Mouse (Mus musculus) MEL (cell line): ENCODE data around the gene Abhd17a. TPM values are rescaled to one million over a fixed set of nuclear protein-coding genes. Genes with fewer than 3 reads are reported as not detected.

Source experiments
- DNase-seq: peaks from one replicate; pipeline ENCODE4 v3.0.0; 2011; ENCODE audit warnings: low read depth, low spot score
- H3K27ac ChIP-seq: 2 replicates; pipeline ENCODE4 v1.5.1; 2012; ENCODE audit warnings: low read depth, mild to moderate bottlenecking, control low read depth, low read length, moderate library complexity; ENCODE audit not compliant: control insufficient read depth
- H3K27me3 ChIP-seq, 2 experiments: fragments of 150-350 bp in 1 of 2; sonication (generic) in 1 of 2; 2 replicates each; pipeline ENCODE4 v1.6.1; 2012; ENCODE audit warnings: low read length in 2 of 2, mild to moderate bottlenecking in 2 of 2, improper control_type of control experiment in 1 of 2, moderate library complexity in 1 of 2; ENCODE audit not compliant: insufficient read depth in 2 of 2, control insufficient read depth in 1 of 2
- H3K36me3 ChIP-seq, 2 experiments: 2 replicates each; pipeline ENCODE4 v1.6.1; 2012 to 2014; ENCODE audit warnings: low read length in 2 of 2, improper control_type of control experiment in 1 of 2, inconsistent platforms in 1 of 2, mild to moderate bottlenecking in 1 of 2; ENCODE audit not compliant: insufficient read depth in 2 of 2, control insufficient read depth in 1 of 2
- H3K4me1 ChIP-seq, 2 experiments: fragments of 150-350 bp in 1 of 2; sonication (generic) in 1 of 2; 2 replicates each; pipeline ENCODE4 v1.6.1; 2012; ENCODE audit warnings: low read length in 2 of 2, improper control_type of control experiment in 1 of 2, mild to moderate bottlenecking in 1 of 2; ENCODE audit not compliant: insufficient read depth in 2 of 2, control insufficient read depth in 1 of 2
- H3K4me3 ChIP-seq, 2 experiments: fragments of 150-350 bp in 1 of 2; sonication (generic) in 1 of 2; 2 replicates each; pipeline ENCODE4 v1.5.1; 2012; ENCODE audit warnings: low read depth in 2 of 2, low read length in 2 of 2, mild to moderate bottlenecking in 2 of 2, moderate library complexity in 2 of 2, control low read depth in 1 of 2, improper control_type of control experiment in 1 of 2; ENCODE audit not compliant: control insufficient read depth in 1 of 2, insufficient read depth in 1 of 2
- H3K79me2 ChIP-seq: 2 replicates; pipeline ENCODE4 v1.6.1; 2012; ENCODE audit warnings: mild to moderate bottlenecking, low read length, moderate library complexity; ENCODE audit not compliant: control insufficient read depth, poor library complexity, insufficient read depth
- H3K9ac ChIP-seq: 2 replicates; pipeline ENCODE4 v1.6.1; 2012; ENCODE audit warnings: low read depth, mild to moderate bottlenecking, control low read depth, low read length, moderate library complexity; ENCODE audit not compliant: control insufficient read depth, poor library complexity, severe bottlenecking
- H3K9me3 ChIP-seq: fragments of 150-350 bp; sonication (generic); replicated peaks from 2 replicates; pipeline ENCODE4 v1.6.1; 2012; ENCODE audit warnings: mild to moderate bottlenecking, low read length, improper control_type of control experiment, moderate library complexity; ENCODE audit not compliant: insufficient read depth
- BHLHE40 ChIP-seq: IDR thresholded peaks from 2 replicates; pipeline ENCODE4 v1.6.1; 2012; ENCODE audit warnings: low read depth, mild to moderate bottlenecking, inconsistent platforms, low read length, improper control_type of control experiment, borderline replicate concordance
- CTCF ChIP-seq, 3 experiments: IDR thresholded peaks in 2 of 3; conservative IDR thresholded peaks in 1 of 3; 2 replicates each; pipeline ENCODE4 v1.5.1; 2011 to 2012; ENCODE audit warnings: low read length in 3 of 3, low read depth in 2 of 3, mild to moderate bottlenecking in 2 of 3, improper control_type of control experiment in 1 of 3, inconsistent platforms in 1 of 3, mixed read lengths in 1 of 3, moderate library complexity in 1 of 3; ENCODE audit not compliant: control insufficient read depth in 1 of 3, insufficient read depth in 1 of 3, poor library complexity in 1 of 3, severe bottlenecking in 1 of 3
- E2F4 ChIP-seq: IDR thresholded peaks from 2 replicates; pipeline ENCODE4 v1.6.1; 2011; ENCODE audit warnings: low read depth, low read length, improper control_type of control experiment, borderline replicate concordance
- EP300 ChIP-seq, 2 experiments: IDR thresholded peaks; 2 replicates each; pipeline ENCODE4 v1.6.1; 2011; ENCODE audit warnings: improper control_type of control experiment in 2 of 2, low read length in 2 of 2, low read depth in 1 of 2, mild to moderate bottlenecking in 1 of 2
- ETS1 ChIP-seq: IDR thresholded peaks from 2 replicates; pipeline ENCODE4 v1.6.1; 2012; ENCODE audit warnings: low read depth, mild to moderate bottlenecking, inconsistent platforms, low read length, improper control_type of control experiment, moderate library complexity
- MYC ChIP-seq: IDR thresholded peaks from 2 replicates; pipeline ENCODE4 v1.6.1; 2011; ENCODE audit warnings: low read depth, mild to moderate bottlenecking, low read length, improper control_type of control experiment, moderate library complexity
- NELFE ChIP-seq: IDR thresholded peaks from 2 replicates; pipeline ENCODE4 v1.6.1; 2011; ENCODE audit warnings: low read depth, low read length, improper control_type of control experiment
- POLR2A ChIP-seq, 2 experiments: IDR thresholded peaks; 2 replicates each; pipeline ENCODE4 v1.6.1; 2011 to 2012; ENCODE audit warnings: low read length in 2 of 2, mild to moderate bottlenecking in 2 of 2, control low read depth in 1 of 2, improper control_type of control experiment in 1 of 2, low read depth in 1 of 2, moderate library complexity in 1 of 2; ENCODE audit not compliant: control insufficient read depth in 1 of 2, insufficient read depth in 1 of 2, poor library complexity in 1 of 2
- POLR2AphosphoS5 ChIP-seq: IDR thresholded peaks from 2 replicates; pipeline ENCODE4 v1.6.1; 2012; ENCODE audit warnings: low read depth, borderline replicate concordance, mild to moderate bottlenecking, inconsistent platforms, low read length, moderate library complexity, mixed read lengths
- SIN3A ChIP-seq: IDR thresholded peaks from 2 replicates; pipeline ENCODE4 v1.6.1; 2012; ENCODE audit warnings: low read length, improper control_type of control experiment, inconsistent platforms
- TAL1 ChIP-seq: IDR thresholded peaks from 2 replicates; pipeline ENCODE4 v1.6.1; 2012; ENCODE audit warnings: mild to moderate bottlenecking, inconsistent platforms, low read length, moderate library complexity, mixed read lengths
- TBP ChIP-seq: IDR thresholded peaks from 2 replicates; pipeline ENCODE4 v1.8.0; 2011; ENCODE audit warnings: low read depth, low read length, improper control_type of control experiment
- UBTF ChIP-seq: IDR thresholded peaks from 2 replicates; pipeline ENCODE4 v1.6.1; 2012; ENCODE audit warnings: low read depth, mild to moderate bottlenecking, inconsistent platforms, low read length, improper control_type of control experiment, moderate library complexity, borderline replicate concordance; ENCODE audit not compliant: insufficient read depth
- USF2 ChIP-seq, 2 experiments: IDR thresholded peaks; 2 replicates each; pipeline ENCODE4 v1.6.1; 2011 to 2012; ENCODE audit warnings: improper control_type of control experiment in 2 of 2, low read length in 2 of 2, borderline replicate concordance in 1 of 2, inconsistent platforms in 1 of 2, low read depth in 1 of 2, mild to moderate bottlenecking in 1 of 2; ENCODE audit not compliant: insufficient read depth in 1 of 2
- ZKSCAN1 ChIP-seq: IDR thresholded peaks from 2 replicates; pipeline ENCODE4 v1.6.1; 2012; ENCODE audit warnings: low read depth, mild to moderate bottlenecking, inconsistent platforms, low read length, improper control_type of control experiment, moderate library complexity
- ZMIZ1 ChIP-seq: IDR thresholded peaks from 2 replicates; pipeline ENCODE4 v1.6.1; 2012; ENCODE audit warnings: low read depth, mild to moderate bottlenecking, inconsistent platforms, low read length, improper control_type of control experiment, moderate library complexity
- polyA plus RNA-seq, 2 experiments: library from polyadenylated mRNA; stranded (reverse) in 1 of 2; unstranded in 1 of 2; fragments of >175 nt in 1 of 2; fragments of >200 nt in 1 of 2; gene quantifications; 2 replicates each; pipeline versions ENCODE4 v1.2.1 to v1.2.4; 2012; ENCODE audit warnings: low replicate concordance in 2 of 2, low read depth in 1 of 2; ENCODE audit not compliant: insufficient read length in 2 of 2, insufficient read depth in 1 of 2, missing spikeins in 1 of 2
- total RNA-seq: library from RNA; depleted of rRNA; stranded (reverse); fragments of 300-350 nt; gene quantifications from 2 replicates; pipeline ENCODE4 v1.2.3, GENCODE M21; 2012; rRNA removed

The Abhd17a gene
- total and polyA plus RNA-seq, 3 experiments = 96.2 to 136 (median 98.5) TPM

- H3K4me3 ChIP-seq = peak overlapping the region; percentile 2 to 28; a peak in 2 of 4 replicates
- 0 out of 2 replicates have a peak, but pooled peaks have one; percentile 18 for TF ChIP-seq ETS1
- TF ChIP-seq ZMIZ1 = peak; percentile 59
- TF ChIP-seq POLR2AphosphoS5 = no peak
- no peak for TF ChIP-seq TAL1
- no peak for TF ChIP-seq UBTF
- TF ChIP-seq ZKSCAN1 = no peak
- no peak for TF ChIP-seq BHLHE40
- 0 out of 4 replicates have a peak, but pooled peaks of 1 of the 2 experiments have one; percentile 28 for TF ChIP-seq EP300 (IDR thresholded peaks at IDR 0.05; ENCODE audit: low read depth in 1 of 2, low read length in 2 of 2)
- no peak for TF ChIP-seq CTCF (IDR thresholded peaks at IDR 0.05 in 2 of 3, conservative IDR thresholded peaks at IDR 0.05 in 1 of 3; ENCODE audit: control insufficient read depth in 1 of 3, insufficient read depth in 1 of 3, low read depth in 2 of 3, low read length in 3 of 3, poor library complexity in 1 of 3, severe bottlenecking in 1 of 3)
- TF ChIP-seq TBP = peak; percentile 44; the same call in 1 of the 2 replicates
- peak; percentile 44; the same call in 1 of the 2 replicates for TF ChIP-seq SIN3A
- no peak for TF ChIP-seq USF2 (IDR thresholded peaks at IDR 0.05; ENCODE audit: borderline replicate concordance in 1 of 2, insufficient read depth in 1 of 2, low read depth in 1 of 2, low read length in 2 of 2)
- TF ChIP-seq POLR2A (IDR thresholded peaks at IDR 0.05; ENCODE audit: control insufficient read depth in 1 of 2, insufficient read depth in 1 of 2, low read depth in 1 of 2, low read length in 2 of 2, poor library complexity in 1 of 2) = peak in 1 of 2 experiments; percentile 70; a peak in 2 of 4 replicates
- TF ChIP-seq MYC = no peak
- no peak for TF ChIP-seq E2F4
- TF ChIP-seq NELFE = peak; percentile 59
- TF ChIP-seq, all 39 proteins: peak for 7
- Histone ChIP-seq H3K4me1 (peaks cover 10 to 33% of the 10 kb centered on the region in 2 experiments; a peak in 3 of 4 replicates), H3K9me3 (no peaks in the 10 kb centered on the region), H3K36me3 (peaks cover 0 to 12% of the 10 kb centered on the region in 2 experiments; a peak in 2 of 4 replicates), H3K27ac (no peak overlapping the region), H3K27me3 (no peaks in the 10 kb centered on the region), H3K9ac (no peak overlapping the region; the same call in 1 of the 2 replicates), H3K79me2 (no peaks in the 10 kb centered on the region)
- DNase-seq = peak; percentile 92
Observed at GRCm38 (mm10) chr10:80533704-80534103, 56.4 kb downstream of the Abhd17a start.

Other genes starting within 250 kb of the Abhd17a start
- gene Adamtsl5, start 241.9 kb downstream of the Abhd17a start, total RNA-seq = 2.4 and 3.9 TPM in 2 replicates
- 10 to 100 TPM in 1 of 2 experiments, not detected in 1; 16.5 TPM for gene Adamtsl5, start 241.9 kb downstream of the Abhd17a start, polyA plus RNA-seq
- gene Plk5, start 233.9 kb downstream of the Abhd17a start, total RNA-seq = 0.19 TPM in 1 of 2 replicates, not detected in the other
- under 1 TPM in 1 of 2 experiments, not detected in 1; 0.19 TPM for gene Plk5, start 233.9 kb downstream of the Abhd17a start, polyA plus RNA-seq
- gene Mex3d, start 202.7 kb downstream of the Abhd17a start, total RNA-seq = 14.1 and 15.6 TPM in 2 replicates
- gene Mex3d, start 202.7 kb downstream of the Abhd17a start, polyA plus RNA-seq = 10 to 100 TPM in 1 of 2 experiments, not detected in 1; 18.8 TPM
- gene Mbd3, start 190.8 kb downstream of the Abhd17a start, total RNA-seq = 81.4 and 86.9 TPM in 2 replicates
- 100 to 1,000 TPM in 1 of 2 experiments, not detected in 1; 289 TPM for gene Mbd3, start 190.8 kb downstream of the Abhd17a start, polyA plus RNA-seq
- 879 and 935 TPM in 2 replicates for gene Uqcr11, start 183.5 kb downstream of the Abhd17a start, total RNA-seq
- 100 to 1,000 TPM in 1 of 2 experiments, not detected in 1; 481 TPM for gene Uqcr11, start 183.5 kb downstream of the Abhd17a start, polyA plus RNA-seq
- 113 and 125 TPM in 2 replicates for gene Tcf3, start 156.7 kb downstream of the Abhd17a start, total RNA-seq
- gene Tcf3, start 156.7 kb downstream of the Abhd17a start, polyA plus RNA-seq = 100 to 1,000 TPM in 1 of 2 experiments, not detected in 1; 258 TPM
- gene Onecut3, start 95.5 kb downstream of the Abhd17a start, total RNA-seq = not detected in 2 replicates
- not detected for gene Onecut3, start 95.5 kb downstream of the Abhd17a start, polyA plus RNA-seq
- gene Atp8b3, start 51.2 kb downstream of the Abhd17a start, total RNA-seq = 0.03 TPM in 1 of 2 replicates, not detected in the other
- under 1 TPM in 1 of 2 experiments, not detected in 1; 0.13 TPM for gene Atp8b3, start 51.2 kb downstream of the Abhd17a start, polyA plus RNA-seq
- 14.3 and 14.7 TPM in 2 replicates for gene Rexo1, start 28.8 kb downstream of the Abhd17a start, total RNA-seq
- gene Rexo1, start 28.8 kb downstream of the Abhd17a start, polyA plus RNA-seq = 10 to 100 TPM in 1 of 2 experiments, not detected in 1; 54.6 TPM
- 30.0 and 37.1 TPM in 2 replicates for gene Klf16, start 13.0 kb downstream of the Abhd17a start, total RNA-seq
- gene Klf16, start 13.0 kb downstream of the Abhd17a start, polyA plus RNA-seq = 10 to 100 TPM in 1 of 2 experiments, not detected in 1; 51.1 TPM
- 34.2 and 36.5 TPM in 2 replicates for gene Scamp4, start 12.5 kb upstream of the Abhd17a start, total RNA-seq
- 100 to 1,000 TPM in 1 of 2 experiments, not detected in 1; 140 TPM for gene Scamp4, start 12.5 kb upstream of the Abhd17a start, polyA plus RNA-seq
- 7.2 and 7.7 TPM in 2 replicates for gene Adat3, start 12.5 kb upstream of the Abhd17a start, total RNA-seq
- 1 to 10 TPM in 1 of 2 experiments, not detected in 1; 7.4 TPM for gene Adat3, start 12.5 kb upstream of the Abhd17a start, polyA plus RNA-seq
- gene Gm49322, start 15.7 kb upstream of the Abhd17a start, total RNA-seq = 1.4 and 1.8 TPM in 2 replicates
- gene Gm49322, start 15.7 kb upstream of the Abhd17a start, polyA plus RNA-seq = 1 to 10 TPM in 1 of 2 experiments, not detected in 1; 2.1 TPM
- gene Csnk1g2, start 32.5 kb upstream of the Abhd17a start, total RNA-seq = 125 and 132 TPM in 2 replicates
- 100 to 1,000 TPM in 1 of 2 experiments, not detected in 1; 231 TPM for gene Csnk1g2, start 32.5 kb upstream of the Abhd17a start, polyA plus RNA-seq
- gene Btbd2, start 66.7 kb upstream of the Abhd17a start, total RNA-seq = 35.4 and 43.1 TPM in 2 replicates
- 10 to 100 TPM in 1 of 2 experiments, not detected in 1; 81.8 TPM for gene Btbd2, start 66.7 kb upstream of the Abhd17a start, polyA plus RNA-seq
- 68.6 and 87.1 TPM in 2 replicates for gene Mknk2, start 87.8 kb upstream of the Abhd17a start, total RNA-seq
- gene Mknk2, start 87.8 kb upstream of the Abhd17a start, polyA plus RNA-seq = 100 to 1,000 TPM in 1 of 2 experiments, 10 to 100 TPM in 1; 47.4 to 184 TPM
- gene Mob3a, start 111.6 kb upstream of the Abhd17a start, total RNA-seq = 38.3 and 38.7 TPM in 2 replicates
- gene Mob3a, start 111.6 kb upstream of the Abhd17a start, polyA plus RNA-seq = 10 to 100 TPM in 1 of 2 experiments, not detected in 1; 63.4 TPM
- 1.0 and 1.5 TPM in 2 replicates for gene Izumo4, start 111.8 kb upstream of the Abhd17a start, total RNA-seq
- gene Izumo4, start 111.8 kb upstream of the Abhd17a start, polyA plus RNA-seq = 1 to 10 TPM in 1 of 2 experiments, not detected in 1; 3.8 TPM
- gene Ap3d1, start 151.9 kb upstream of the Abhd17a start, total RNA-seq = 29.6 and 32.7 TPM in 2 replicates
- 100 to 1,000 TPM in 1 of 2 experiments, 10 to 100 TPM in 1; 54.5 to 260 TPM for gene Ap3d1, start 151.9 kb upstream of the Abhd17a start, polyA plus RNA-seq
- 14.7 and 15.0 TPM in 2 replicates for gene Dot1l, start 164.9 kb upstream of the Abhd17a start, total RNA-seq
- 10 to 100 TPM in 1 of 2 experiments, not detected in 1; 70.6 TPM for gene Dot1l, start 164.9 kb upstream of the Abhd17a start, polyA plus RNA-seq
- gene Sf3a2, start 207.9 kb upstream of the Abhd17a start, total RNA-seq = 50.4 and 52.0 TPM in 2 replicates
- 100 to 1,000 TPM in 1 of 2 experiments, not detected in 1; 210 TPM for gene Sf3a2, start 207.9 kb upstream of the Abhd17a start, polyA plus RNA-seq
- 79.8 and 86.9 TPM in 2 replicates for gene Plekhj1, start 208.3 kb upstream of the Abhd17a start, total RNA-seq
- 100 to 1,000 TPM in 1 of 2 experiments, not detected in 1; 217 TPM for gene Plekhj1, start 208.3 kb upstream of the Abhd17a start, polyA plus RNA-seq
- gene Amh, start 214.9 kb upstream of the Abhd17a start, total RNA-seq = 0.42 and 0.59 TPM in 2 replicates
- gene Amh, start 214.9 kb upstream of the Abhd17a start, polyA plus RNA-seq = 1 to 10 TPM in 1 of 2 experiments, not detected in 1; 1.1 TPM
- gene Jsrp1, start 223.2 kb upstream of the Abhd17a start, total RNA-seq = not detected in 2 replicates
- gene Jsrp1, start 223.2 kb upstream of the Abhd17a start, polyA plus RNA-seq = under 1 TPM in 1 of 2 experiments, not detected in 1; 0.39 TPM
- gene Oaz1, start 236.3 kb upstream of the Abhd17a start, total RNA-seq = 983 and 1,061 TPM in 2 replicates
- 1,000 to 10,000 TPM in 1 of 2 experiments, not detected in 1; 1,528 TPM for gene Oaz1, start 236.3 kb upstream of the Abhd17a start, polyA plus RNA-seq